Mouse (Mus musculus) neural tube, embryonic 15.5 days (tissue): ENCODE results near the gene Zfp638. TPM values are rescaled to one million over a fixed set of nuclear protein-coding genes. Genes with fewer than 3 reads are reported as not detected.
"Not testable (repeated sequence)": the region's sequence is repeated elsewhere in the genome, so short reads cannot be mapped to it uniquely, and the experiment has no call there.

Experiments used
- ATAC-seq: fragments of 200-750 bp; cut with Nextera tagmentation; 2 replicates; pipeline ENCODE4 v1.8.0; 2017; ENCODE audit warnings: mild to moderate bottlenecking, moderate TSS enrichment, moderate library complexity; ENCODE audit not compliant: low FRiP score
- H3K27ac ChIP-seq: fragments of 300-500 bp; sonication (generic); replicated peaks from 2 replicates; pipeline ENCODE4 v1.5.1; 2015; ENCODE audit warnings: mild to moderate bottlenecking, inconsistent platforms
- H3K27me3 ChIP-seq: fragments of 300-500 bp; sonication (generic); replicated peaks from 2 replicates; pipeline ENCODE4 v1.6.1; 2015; ENCODE audit warnings: inconsistent platforms
- H3K36me3 ChIP-seq: fragments of 300-500 bp; sonication (generic); 2 replicates; pipeline ENCODE4 v1.6.1; 2015; ENCODE audit warnings: inconsistent platforms
- H3K4me1 ChIP-seq: fragments of 300-500 bp; sonication (generic); 2 replicates; pipeline ENCODE4 v1.6.1; 2015; ENCODE audit warnings: inconsistent platforms
- H3K4me2 ChIP-seq: fragments of 300-500 bp; sonication (generic); 2 replicates; pipeline ENCODE4 v1.6.1; 2015; ENCODE audit warnings: inconsistent platforms, mild to moderate bottlenecking, moderate library complexity
- H3K4me3 ChIP-seq: fragments of 300-500 bp; sonication (generic); replicated peaks from 2 replicates; pipeline ENCODE4 v1.5.1; 2015; ENCODE audit warnings: mild to moderate bottlenecking, inconsistent platforms
- H3K9ac ChIP-seq: fragments of 300-500 bp; sonication (generic); replicated peaks from 2 replicates; pipeline ENCODE4 v1.6.1; 2015; ENCODE audit warnings: mild to moderate bottlenecking, inconsistent platforms
- H3K9me3 ChIP-seq: fragments of 300-500 bp; sonication (generic); replicated peaks from 2 replicates; pipeline ENCODE4 v1.6.1; 2016; ENCODE audit warnings: inconsistent platforms
- WGBS: fragments of 180-500 bp; shearing (Covaris S2); methylation state at CpG from one replicate; pipeline ENCODE4 v1.1.7; 2015; ENCODE audit warnings: mixed read lengths; 5-methylcytosine and 5-hydroxymethylcytosine counted together
- polyA plus RNA-seq: library from polyadenylated mRNA; unstranded; fragments of >200 nt; fragmentation: Nextera tagmentation; extraction: Ambion mirVana; gene quantifications from 2 replicates; pipeline ENCODE4 v1.2.1, GENCODE M21; 2015

The Zfp638 gene
- polyA plus RNA-seq = 68.8 and 69.3 TPM in 2 replicates

- no peaks in the 10 kb centered on the region for H3K9me3 ChIP-seq
- H3K4me3 ChIP-seq = peak within 1 kb of the TSS; percentile 78
- under 1% methylated on average over 50 of the region's 50 CpGs for WGBS
- H3K9ac ChIP-seq = peak within 1 kb of the TSS; percentile 66
- H3K4me2 ChIP-seq = peak within 1 kb of the TSS; percentile 99
- ATAC-seq = peak; percentile 97
- no peaks in the 10 kb centered on the region for H3K36me3 ChIP-seq
- H3K27me3 ChIP-seq = no peaks in the 10 kb centered on the region; the same call in 1 of the 2 replicates
- H3K4me1 ChIP-seq = peaks cover 14% of the 10 kb centered on the region
- H3K27ac ChIP-seq = peak within 1 kb of the TSS; percentile 80
These were observed at the start of gene Zfp638 for GRCm38 (mm10) chr6:83866954-83867597. Gene Zfp638, plus strand, starts transcription at chr6:83867109.

GRCm38 (mm10) chr6:83818996-83819395 lies 47.9 kb upstream of the Zfp638 start:
- H3K9ac ChIP-seq = no peak overlapping the region
- no peak overlapping the region for H3K4me2 ChIP-seq
- no peak overlapping the region for H3K27ac ChIP-seq
- H3K9me3 ChIP-seq = no peaks in the 10 kb centered on the region
- ATAC-seq = no peak
- WGBS = 74% methylated on average over 1 of the region's 1 CpGs
- peaks cover under 1% of the 10 kb centered on the region; the same call in 1 of the 2 replicates for H3K36me3 ChIP-seq
- no peaks in the 10 kb centered on the region for H3K4me1 ChIP-seq
- H3K27me3 ChIP-seq = no peaks in the 10 kb centered on the region
- no peak overlapping the region for H3K4me3 ChIP-seq

GRCm38 (mm10) chr6:83820727-83821515 lies 46.0 kb upstream of the Zfp638 start:
- no peaks in the 10 kb centered on the region for H3K4me1 ChIP-seq
- no peak overlapping the region for H3K27ac ChIP-seq
- no peaks in the 10 kb centered on the region for H3K9me3 ChIP-seq
- no peaks in the 10 kb centered on the region for H3K27me3 ChIP-seq
- 84% methylated on average over 2 of the region's 2 CpGs for WGBS
- no peak overlapping the region for H3K4me3 ChIP-seq
- no peak overlapping the region for H3K4me2 ChIP-seq
- ATAC-seq = no peak
- H3K9ac ChIP-seq = no peak overlapping the region
- no peaks in the 10 kb centered on the region for H3K36me3 ChIP-seq

- 54% methylated on average over 2 of the region's 2 CpGs for WGBS
- no peak overlapping the region for H3K4me2 ChIP-seq
- no peaks in the 10 kb centered on the region for H3K4me1 ChIP-seq
- no peak overlapping the region for H3K4me3 ChIP-seq
- no peaks in the 10 kb centered on the region for H3K36me3 ChIP-seq
- no peaks in the 10 kb centered on the region for H3K9me3 ChIP-seq
- no peak overlapping the region for H3K9ac ChIP-seq
- no peak for ATAC-seq
- no peak overlapping the region for H3K27ac ChIP-seq
- no peaks in the 10 kb centered on the region for H3K27me3 ChIP-seq
These were observed 45.1 kb upstream of the Zfp638 start for GRCm38 (mm10) chr6:83821856-83822255.

GRCm38 (mm10) chr6:83830941-83831605 lies 35.8 kb upstream of the Zfp638 start:
- Histone ChIP-seq H3K27me3 (no peaks in the 10 kb centered on the region), H3K4me1 (peaks cover 16% of the 10 kb centered on the region), H3K4me2 (peak overlapping the region; percentile 78), H3K9ac (peak overlapping the region; percentile 81), H3K36me3 (no peaks in the 10 kb centered on the region), H3K9me3 (no peaks in the 10 kb centered on the region), H3K27ac (peak overlapping the region; percentile 92), H3K4me3 (peak overlapping the region; percentile 82)
- ATAC-seq = peak; percentile 82
- WGBS = 2% methylated on average over 35 of the region's 35 CpGs

- Histone ChIP-seq H3K36me3 (no peaks in the 10 kb centered on the region), H3K27me3 (no peaks in the 10 kb centered on the region), H3K27ac (peak within 1 kb of the TSS; percentile 92), H3K9me3 (no peaks in the 10 kb centered on the region), H3K4me2 (peak within 1 kb of the TSS; percentile 78), H3K9ac (peak within 1 kb of the TSS; percentile 81), H3K4me1 (peaks cover 16% of the 10 kb centered on the region), H3K4me3 (peak within 1 kb of the TSS; percentile 82)
- ATAC-seq = peak; percentile 99
- WGBS = under 1% methylated on average over 36 of the region's 37 CpGs
These were observed 35.2 kb upstream of the Zfp638 start, which contains the start of gene Paip2b for GRCm38 (mm10) chr6:83831606-83832123. Gene Paip2b, minus strand, starts transcription at chr6:83831741.

- H3K4me2 ChIP-seq = peak overlapping the region; percentile 62
- peak overlapping the region; percentile 82; the same call in 1 of the 2 replicates for H3K4me3 ChIP-seq
- not testable (repeated sequence) for H3K27me3 ChIP-seq, H3K36me3 ChIP-seq, ATAC-seq, H3K9me3 ChIP-seq, H3K9ac ChIP-seq
- 74% methylated on average over 1 of the region's 1 CpGs for WGBS
- H3K27ac ChIP-seq = peak overlapping the region; percentile 64
- H3K4me1 ChIP-seq = peaks cover 16% of the 10 kb centered on the region
These were observed 34.5 kb upstream of the Zfp638 start for GRCm38 (mm10) chr6:83832393-83832792.

GRCm38 (mm10) chr6:83836826-83837225 lies 30.1 kb upstream of the Zfp638 start:
- Histone ChIP-seq H3K27me3 (no peaks in the 10 kb centered on the region), H3K4me3 (no peak overlapping the region), H3K9me3 (no peaks in the 10 kb centered on the region), H3K4me1 (no peaks in the 10 kb centered on the region), H3K27ac (no peak overlapping the region), H3K4me2 (no peak overlapping the region), H3K9ac (no peak overlapping the region), H3K36me3 (no peaks in the 10 kb centered on the region)
- 56% methylated on average over 2 of the region's 2 CpGs for WGBS
- ATAC-seq = no peak

GRCm38 (mm10) chr6:83838046-83838445 lies 28.9 kb upstream of the Zfp638 start:
- no peak overlapping the region for H3K9ac ChIP-seq
- H3K4me3 ChIP-seq = no peak overlapping the region
- 95% methylated on average over 2 of the region's 2 CpGs for WGBS
- H3K4me2 ChIP-seq = no peak overlapping the region
- H3K9me3 ChIP-seq = no peaks in the 10 kb centered on the region
- H3K4me1 ChIP-seq = no peaks in the 10 kb centered on the region
- H3K36me3 ChIP-seq = no peaks in the 10 kb centered on the region
- no peak overlapping the region for H3K27ac ChIP-seq
- no peak for ATAC-seq
- no peaks in the 10 kb centered on the region for H3K27me3 ChIP-seq

GRCm38 (mm10) chr6:83840086-83840485 lies 26.8 kb upstream of the Zfp638 start:
- no peaks in the 10 kb centered on the region for H3K4me1 ChIP-seq
- no peaks in the 10 kb centered on the region for H3K9me3 ChIP-seq
- no peaks in the 10 kb centered on the region for H3K27me3 ChIP-seq
- H3K4me2 ChIP-seq = no peak overlapping the region
- 87% methylated on average over 6 of the region's 6 CpGs for WGBS
- no peak overlapping the region for H3K4me3 ChIP-seq
- no peak overlapping the region for H3K9ac ChIP-seq
- ATAC-seq = no peak
- no peak overlapping the region for H3K27ac ChIP-seq
- H3K36me3 ChIP-seq = no peaks in the 10 kb centered on the region

- Histone ChIP-seq H3K9me3 (no peaks in the 10 kb centered on the region), H3K27ac (no peak overlapping the region), H3K9ac (no peak overlapping the region), H3K27me3 (no peaks in the 10 kb centered on the region), H3K36me3 (no peaks in the 10 kb centered on the region), H3K4me2 (no peak overlapping the region), H3K4me1 (no peaks in the 10 kb centered on the region), H3K4me3 (no peak overlapping the region)
- 92% methylated on average over 10 of the region's 10 CpGs for WGBS
- ATAC-seq = no peak
These were observed 22.0 kb upstream of the Zfp638 start for GRCm38 (mm10) chr6:83844913-83845312.
